Mouse (Mus musculus): ENCODE data around the gene Hsf2.

GRCm38 (mm10) chr10:57448051-57448716 lies 38.0 kb upstream of the Hsf2 start:
- TF ChIP-seq CTCF (IDR thresholded peaks at IDR 0.05; ENCODE audit: borderline replicate concordance, insufficient read depth, low read length) (peak; percentile 66), POLR2A (IDR thresholded peaks at IDR 0.05; ENCODE audit: low read depth, low read length) (no peak)

All from embryonic fibroblast, embryonic 13.5 days (primary cell).